Mouse (Mus musculus) c-Kit-positive CD71-positive TER-119-positive erythroid progenitor cells, embryonic 14.5 days (primary cell): ENCODE data around the gene Mgat1.
"Not testable (repeated sequence)": the region's sequence is repeated elsewhere in the genome, so short reads cannot be mapped to it uniquely, and the experiment has no call there.

Experiments used
- DNase-seq: peaks from one replicate; pipeline ENCODE4 v3.0.0-alpha.2; 2013; ENCODE audit warnings: low spot score

The Mgat1 gene

GRCm38 (mm10) chr11:49264081-49264480, 20.1 kb downstream of the Mgat1 start:
- no peak for DNase-seq

GRCm38 (mm10) chr11:49264622-49265021, 20.6 kb downstream of the Mgat1 start:
- no peak for DNase-seq

- DNase-seq = no peak
Observed at GRCm38 (mm10) chr11:49265101-49265500, 21.1 kb downstream of the Mgat1 start.

- no peak for DNase-seq
Observed at GRCm38 (mm10) chr11:49266671-49267070, 22.7 kb downstream of the Mgat1 start.

DNA sequence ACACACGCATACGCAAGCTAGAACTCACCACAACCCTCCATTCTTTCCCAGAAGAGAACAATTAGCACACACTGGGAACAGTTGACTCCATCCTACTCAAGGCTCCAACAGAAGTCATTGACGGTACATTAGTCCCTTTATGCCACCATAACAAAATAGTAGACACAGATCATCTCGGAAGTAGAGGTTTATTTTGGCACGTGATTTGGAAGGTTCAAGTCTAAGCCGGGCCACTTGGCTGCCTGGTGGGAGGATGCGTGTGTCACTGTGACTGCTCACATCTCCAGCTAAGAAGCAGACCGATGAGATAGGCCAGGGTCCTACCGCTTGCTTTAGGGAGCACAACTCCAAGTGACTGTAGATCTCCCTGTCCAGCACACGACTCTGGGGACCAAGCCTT, 23.3 kb downstream of the Mgat1 start:
- no peak for DNase-seq

GRCm38 (mm10) chr11:49267970-49268579, 24.1 kb downstream of the Mgat1 start:
- DNase-seq = no peak

- no peak for DNase-seq
Observed at GRCm38 (mm10) chr11:49269761-49270160, 25.8 kb downstream of the Mgat1 start.

DNA sequence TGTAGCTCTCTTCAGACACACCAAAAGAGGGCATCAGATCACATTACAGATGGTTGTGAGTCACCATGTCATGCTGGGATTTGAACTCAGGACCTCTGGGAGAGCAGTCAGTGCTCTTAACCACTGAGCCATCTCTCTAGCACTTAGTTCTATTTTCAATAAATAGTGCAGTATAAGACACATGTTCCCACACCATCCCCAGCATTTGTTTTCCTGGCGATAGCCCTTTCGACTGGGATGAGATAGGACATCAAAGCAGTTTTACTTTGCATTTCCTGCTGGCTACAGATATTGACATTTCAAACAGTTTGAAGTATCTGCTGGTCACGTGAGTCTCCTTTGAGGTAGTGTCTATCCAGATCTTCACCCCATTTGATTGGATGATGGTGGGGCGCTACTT, 26.4 kb downstream of the Mgat1 start:
- no peak for DNase-seq

DNA sequence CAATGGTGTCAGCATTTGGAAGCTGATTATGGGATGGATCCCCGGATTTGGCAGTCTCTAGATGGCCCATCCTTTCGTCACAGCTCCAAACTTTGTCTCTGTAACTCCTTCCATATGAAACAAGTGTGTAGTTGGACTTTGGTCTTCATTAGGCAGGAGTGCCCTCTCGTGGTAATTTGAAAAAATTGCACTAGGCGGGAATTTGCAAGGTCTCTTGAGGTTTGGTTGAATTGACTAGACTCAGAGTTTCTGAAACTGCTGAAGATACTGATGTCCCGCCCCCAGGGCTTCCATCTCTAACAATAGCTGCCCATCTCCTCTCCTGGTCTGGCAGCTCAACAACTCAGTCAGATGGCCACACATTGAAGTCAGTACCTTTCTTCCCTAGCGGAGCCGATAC, 27.3 kb downstream of the Mgat1 start:
- peak; percentile 58 for DNase-seq

- no peak for DNase-seq
Observed at GRCm38 (mm10) chr11:49273834-49274519, 30.0 kb downstream of the Mgat1 start.

DNA sequence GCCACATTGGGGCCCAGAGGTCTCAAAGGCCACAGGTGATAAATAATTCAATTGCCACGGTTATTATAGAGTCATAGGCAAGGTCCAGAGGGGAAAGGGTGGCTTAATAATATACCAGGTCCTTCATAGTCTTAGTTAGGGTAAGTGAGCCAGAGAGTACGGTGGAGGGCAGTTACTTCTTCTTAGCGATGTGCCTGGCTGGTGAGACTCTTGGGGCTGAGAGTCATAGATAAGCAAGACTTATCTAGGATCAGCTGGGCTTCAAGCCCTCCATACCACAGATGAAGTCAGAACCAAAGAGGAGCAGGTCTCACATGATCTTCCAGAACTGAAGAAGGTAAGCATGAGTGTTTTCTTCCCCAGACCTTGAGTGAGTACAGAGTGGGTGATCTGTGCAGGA, 34.2 kb downstream of the Mgat1 start, which contains the start of gene Olfr1393:
Gene Olfr1393 (plus strand): TSS at position 83 of the 400 bp plus-strand sequence.
- DNase-seq = no peak

- DNase-seq = not testable (repeated sequence)
Observed at GRCm38 (mm10) chr11:49284982-49285381, 41.0 kb downstream of the Mgat1 start, which contains the start of gene Olfr1392. Gene Olfr1392 (plus strand): TSS chr11:49285282.

DNA sequence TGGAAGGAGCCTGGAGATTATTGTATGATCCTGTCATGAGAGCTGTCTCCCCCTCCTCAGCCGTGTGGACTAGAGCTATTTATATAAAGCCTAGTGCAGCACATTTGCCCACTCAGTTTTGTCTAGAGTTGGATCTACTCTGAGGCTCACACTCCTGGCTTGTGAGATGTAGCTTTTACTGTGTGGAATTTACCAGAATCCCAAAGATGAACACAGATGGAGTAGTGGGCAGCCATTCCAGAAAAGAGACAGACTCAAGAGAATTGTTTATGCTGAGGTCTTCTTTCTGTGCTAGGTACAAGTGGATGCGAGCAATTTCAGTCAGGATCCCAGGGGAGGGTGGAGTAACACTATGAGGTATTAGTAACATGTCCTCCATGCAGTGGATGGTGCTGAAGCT, 43.3 kb downstream of the Mgat1 start:
- no peak for DNase-seq

GRCm38 (mm10) chr11:49292777-49293176, 48.8 kb downstream of the Mgat1 start:
- no peak for DNase-seq

GRCm38 (mm10) chr11:49304441-49304840, 60.5 kb downstream of the Mgat1 start, which contains the start of gene Olfr10:
Gene Olfr10 (plus strand): TSS chr11:49304741.
- no peak for DNase-seq

GRCm38 (mm10) chr11:49308547-49308946, 64.6 kb downstream of the Mgat1 start:
- not testable (repeated sequence) for DNase-seq
